Mouse (Mus musculus): ENCODE data around the gene Gnb1l.
"Not testable (repeated sequence)": the region's sequence is repeated elsewhere in the genome, so short reads cannot be mapped to it uniquely, and the experiment has no call there.

Gene Gnb1l

DNA sequence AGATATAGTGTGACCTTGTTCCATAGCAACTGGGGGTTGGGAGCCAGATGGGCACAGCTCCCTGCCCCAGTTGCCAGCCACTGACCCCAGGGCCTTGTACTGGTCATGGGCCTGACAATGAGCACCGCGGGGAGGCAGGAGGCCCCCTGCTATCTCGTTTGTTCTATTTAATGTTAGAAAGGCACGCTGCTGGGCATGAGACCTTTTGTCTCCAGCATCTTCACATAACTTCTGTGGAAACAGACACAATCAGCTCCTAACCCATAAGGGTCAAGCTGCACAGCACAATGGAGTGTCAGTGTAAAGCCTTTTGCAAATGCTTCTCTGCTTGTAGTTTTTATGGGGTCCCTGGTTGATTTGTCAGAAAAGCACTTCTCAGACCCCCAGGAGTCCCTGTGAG lies 14.1 kb upstream of the Gnb1l start:
- no peak for DNase-seq

- no peak for DNase-seq
Measured at GRCm38 (mm10) chr16:18484794-18485435, 13.6 kb upstream of the Gnb1l start.

DNA sequence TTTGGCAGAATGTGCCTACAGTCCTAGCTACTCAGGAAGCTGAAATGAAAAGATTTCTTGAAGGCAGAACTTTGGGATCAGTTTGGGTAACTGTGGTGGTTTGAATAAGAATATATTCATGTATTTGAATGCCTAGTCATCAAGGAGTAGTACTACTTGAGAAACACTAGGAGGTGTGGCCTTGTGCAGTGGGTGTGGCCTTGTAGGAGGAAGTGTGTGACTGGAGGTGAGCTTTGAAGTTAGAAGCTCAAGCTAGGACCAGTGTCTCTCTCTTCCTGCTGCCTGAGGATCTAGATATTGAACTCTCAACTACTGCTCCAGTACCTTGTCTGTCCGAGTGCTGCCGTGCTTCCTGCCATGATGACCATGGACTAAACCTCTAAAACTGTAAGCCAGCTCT lies 12.4 kb upstream of the Gnb1l start:
- DNase-seq, result no peak

- DNase-seq, result no peak
Measured at GRCm38 (mm10) chr16:18490281-18490680, 8.2 kb upstream of the Gnb1l start.

DNA sequence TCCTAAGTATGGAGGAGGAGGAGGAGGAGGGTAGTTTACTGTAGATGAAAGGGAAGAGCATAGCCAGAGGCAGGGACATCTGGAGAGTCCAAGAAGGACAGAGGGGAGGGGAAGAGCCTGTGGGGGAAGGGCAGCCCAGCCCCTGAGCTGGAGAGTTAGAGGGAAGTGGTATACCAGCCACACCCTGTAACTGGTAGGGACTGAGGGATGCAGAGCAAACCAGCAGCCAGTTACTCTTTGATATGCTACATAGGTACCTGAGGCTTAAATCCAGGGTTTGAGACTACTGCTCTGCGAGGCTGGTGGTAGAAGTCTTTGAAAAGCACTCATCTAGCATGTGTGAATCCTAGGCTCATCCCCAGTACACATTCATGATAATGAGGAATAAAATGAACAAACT lies 7.6 kb upstream of the Gnb1l start:
- no peak for DNase-seq

GRCm38 (mm10) chr16:18497865-18498515 lies 523 bp upstream of the Gnb1l start:
- DNase-seq, result no peak

- no peak for DNase-seq
Measured at GRCm38 (mm10) chr16:18498996-18499395, 483 bp downstream of the Gnb1l start.

GRCm38 (mm10) chr16:18501531-18501930 lies 3.0 kb downstream of the Gnb1l start:
- DNase-seq, result no peak

DNA sequence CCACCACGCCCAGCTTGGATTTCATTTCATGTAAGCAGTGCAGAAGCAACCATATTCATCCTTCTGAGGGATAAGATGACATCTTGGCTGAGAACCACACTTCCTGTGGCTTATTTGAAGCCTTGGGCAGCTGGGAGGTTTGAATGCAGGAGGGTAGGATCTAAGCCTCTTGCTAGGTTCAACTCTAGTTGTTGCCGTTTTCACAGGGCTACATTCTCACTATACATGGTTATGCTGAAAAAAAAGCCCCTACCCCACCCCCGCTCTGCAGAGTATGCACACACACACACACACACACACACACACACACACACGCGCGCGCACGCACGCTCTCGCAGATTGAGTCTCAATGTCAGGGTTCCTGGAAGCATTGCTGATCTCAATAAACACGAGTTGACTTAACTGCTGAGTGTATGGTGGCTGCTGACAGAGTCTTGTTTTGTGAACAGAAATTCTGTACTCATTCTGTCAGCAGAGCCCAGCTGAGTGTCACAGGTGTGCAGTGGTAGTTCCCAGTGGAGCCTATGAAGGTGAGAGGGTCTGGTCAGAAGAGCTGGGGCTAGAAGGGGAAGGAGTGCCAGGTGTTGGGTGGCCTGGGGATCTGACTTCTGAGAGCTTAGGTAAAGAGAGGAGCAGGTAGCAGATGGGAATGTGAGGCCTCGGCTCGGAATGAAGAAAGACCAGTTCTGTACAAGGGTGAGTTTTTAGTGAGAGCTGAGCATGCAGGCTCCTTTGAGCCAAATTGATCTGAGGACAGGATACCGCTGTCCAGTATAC lies 5.2 kb downstream of the Gnb1l start:
- no peak for DNase-seq

DNA sequence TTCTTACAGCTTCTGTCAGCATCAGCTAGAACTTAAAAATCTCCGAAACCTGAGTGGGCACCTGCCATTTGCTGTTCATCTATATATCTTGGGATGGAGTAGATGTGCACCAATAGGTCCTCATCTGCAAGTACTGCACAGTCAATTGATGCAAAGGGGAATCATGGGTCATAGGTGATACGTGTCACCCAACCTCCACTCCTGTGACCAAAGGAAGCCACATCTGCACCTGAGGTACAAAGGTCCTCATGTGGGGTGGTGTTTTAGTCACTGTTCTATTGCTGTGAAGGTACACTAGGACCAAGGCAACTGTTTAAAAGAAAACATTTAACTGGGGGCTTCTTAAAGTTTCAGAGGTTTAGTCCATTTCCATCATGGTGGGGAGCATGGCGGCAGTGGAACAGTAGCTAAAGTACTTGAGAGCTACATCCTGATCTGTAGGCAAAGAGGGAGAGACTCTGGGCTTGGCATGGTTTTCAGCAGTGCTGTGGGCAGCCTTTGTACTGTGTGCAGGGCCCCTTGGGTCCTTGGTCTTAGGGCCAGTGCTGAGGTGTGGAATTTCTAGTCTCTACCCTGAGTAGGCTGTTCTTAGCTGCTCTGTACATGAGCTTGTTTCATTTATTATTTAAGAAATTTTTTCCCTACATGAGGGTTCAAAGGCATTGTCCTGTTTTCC lies 8.1 kb downstream of the Gnb1l start:
- no peak for DNase-seq

DNA sequence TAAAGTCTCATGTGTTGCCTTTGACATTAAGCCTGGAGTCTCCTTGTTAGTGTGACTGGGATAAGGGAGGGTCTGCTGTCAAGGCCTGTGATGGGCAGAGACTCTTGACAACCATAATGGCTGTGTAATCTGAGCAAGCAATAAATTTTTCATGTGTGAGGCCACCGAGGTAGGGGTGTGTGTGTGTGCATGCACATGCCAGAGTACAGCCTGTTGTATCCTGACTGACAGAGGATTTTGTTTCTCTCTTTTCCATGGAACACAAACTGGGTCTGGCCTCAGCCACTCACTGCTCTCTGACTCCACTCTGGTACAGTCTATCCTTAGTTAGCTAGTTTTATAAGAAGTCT lies 8.7 kb downstream of the Gnb1l start:
- no peak for DNase-seq

GRCm38 (mm10) chr16:18511741-18512140 lies 13.2 kb downstream of the Gnb1l start:
- DNase-seq, result no peak

DNA sequence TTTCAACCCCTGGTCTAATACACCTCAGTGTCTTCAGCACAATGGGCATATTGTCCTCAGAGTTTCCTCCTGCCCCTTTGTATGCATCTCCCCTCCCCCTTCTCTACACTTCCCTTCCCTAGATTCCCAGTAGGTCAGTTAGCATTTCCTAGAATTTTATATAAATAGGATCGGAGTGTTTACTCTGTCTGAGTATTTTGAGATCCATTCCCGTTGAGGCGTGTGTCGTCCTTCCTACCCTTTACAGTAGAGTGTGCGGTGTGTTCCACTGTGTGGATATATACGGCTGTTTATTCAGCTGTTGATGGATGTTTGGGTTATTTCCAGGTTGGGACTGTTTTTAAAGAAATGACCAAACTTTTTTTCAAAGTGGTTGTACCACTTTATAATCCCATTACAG lies 15.0 kb downstream of the Gnb1l start:
- no peak for DNase-seq

GRCm38 (mm10) chr16:18518091-18518490 lies 19.6 kb downstream of the Gnb1l start:
- DNase-seq, result no peak

GRCm38 (mm10) chr16:18523563-18524245 lies 25.2 kb downstream of the Gnb1l start:
- DNase-seq, result no peak

- DNase-seq, result no peak
Measured at GRCm38 (mm10) chr16:18528656-18529055, 30.1 kb downstream of the Gnb1l start.

DNA sequence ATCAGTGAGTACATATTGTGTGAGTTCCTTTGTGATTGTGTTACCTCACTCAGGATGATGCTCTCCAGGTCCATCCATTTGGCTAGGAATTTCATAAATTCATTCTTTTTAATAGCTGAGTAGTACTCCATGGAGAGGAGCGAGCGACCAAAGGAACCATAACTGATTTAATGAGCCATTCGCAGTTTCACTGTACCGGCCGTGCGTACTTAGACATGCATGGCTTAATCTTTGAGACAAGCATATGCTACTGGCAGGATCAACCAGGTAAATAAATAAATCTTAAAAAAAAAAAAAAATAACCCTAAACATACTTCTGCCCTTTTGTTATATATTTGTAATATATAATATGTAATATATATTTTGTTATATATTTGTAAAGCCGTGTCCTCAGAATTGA lies 34.5 kb downstream of the Gnb1l start:
- DNase-seq, result not testable (repeated sequence)

DNA sequence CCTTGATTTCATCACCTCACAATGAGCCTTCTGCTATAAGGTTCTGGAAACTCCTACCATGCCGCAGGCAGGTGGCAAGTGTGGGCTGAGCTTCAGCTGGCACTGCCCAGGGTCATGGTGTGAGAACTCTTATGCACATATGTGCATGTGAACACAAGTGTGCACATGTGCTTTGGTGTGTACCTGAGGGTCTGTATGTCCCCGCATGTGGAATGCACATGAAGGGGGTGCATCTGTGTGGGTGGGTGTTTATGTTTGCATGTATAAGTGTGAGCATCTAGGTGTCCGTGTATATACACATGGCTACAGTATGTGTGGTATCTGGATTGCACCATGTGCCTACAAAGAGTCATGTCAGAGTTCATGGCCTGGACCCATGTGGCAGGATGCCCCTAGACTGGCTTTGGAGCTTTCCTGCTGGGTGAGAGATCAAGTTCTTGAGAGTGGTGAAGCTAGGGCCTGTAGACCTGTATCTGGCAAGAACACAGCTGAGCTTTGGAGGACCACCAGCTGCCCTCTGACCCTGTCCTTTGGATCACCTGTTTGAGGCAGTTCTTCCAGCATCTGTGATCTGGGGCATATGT lies 39.0 kb downstream of the Gnb1l start:
- DNase-seq, result no peak

DNA sequence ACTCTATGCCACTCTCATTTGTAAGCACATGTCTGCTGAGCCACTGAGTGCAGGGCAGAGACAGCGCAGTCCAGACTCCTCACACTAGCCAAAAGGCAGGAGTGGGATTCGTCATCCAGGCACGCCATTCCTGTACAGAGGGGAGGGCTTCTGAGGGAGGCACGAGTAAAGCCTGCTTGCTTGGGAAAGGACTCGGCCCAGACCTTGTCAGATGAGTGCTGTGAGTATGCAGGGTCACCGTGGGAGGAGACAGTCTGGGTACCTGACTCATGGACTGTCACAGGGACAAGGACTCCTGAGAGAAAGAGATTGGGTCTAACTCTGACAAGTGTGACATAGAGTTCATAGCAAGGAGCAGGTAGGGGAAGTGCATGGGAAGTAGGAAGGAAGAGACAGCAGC lies 40.8 kb downstream of the Gnb1l start:
- no peak for DNase-seq

DNA sequence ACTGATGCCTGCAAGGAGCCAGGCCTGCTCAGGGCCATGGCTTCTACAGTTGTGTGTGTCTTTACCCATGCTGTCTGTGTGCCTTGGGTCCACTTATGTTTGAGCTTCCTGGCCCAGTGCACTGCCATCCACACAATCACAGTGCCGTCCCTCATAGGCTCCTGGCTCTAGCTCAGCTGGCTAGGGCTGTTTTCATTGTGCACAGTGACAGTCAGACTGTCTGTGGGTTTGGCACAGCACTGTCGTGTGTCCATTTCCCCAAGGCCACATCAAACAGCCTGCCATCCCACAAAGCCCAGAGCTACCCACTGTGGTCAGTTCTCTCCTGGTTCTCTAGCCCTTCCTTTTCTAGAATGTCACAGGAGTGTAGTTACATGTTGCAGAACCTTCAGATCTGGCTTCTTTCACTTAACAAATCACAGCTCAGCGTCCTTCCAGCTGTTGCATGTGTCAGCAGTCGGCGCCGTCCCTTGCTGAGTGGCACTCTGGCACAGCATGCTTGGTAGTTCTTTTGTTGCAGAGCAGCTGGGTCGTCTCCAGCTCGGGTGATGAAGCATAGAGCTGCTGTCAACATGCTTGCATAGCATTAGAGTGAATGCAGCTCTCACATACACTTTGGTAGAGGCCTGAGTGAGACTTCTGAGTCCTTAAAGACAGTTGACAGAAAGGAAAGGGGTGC lies 44.8 kb downstream of the Gnb1l start:
- DNase-seq, result no peak

DNA sequence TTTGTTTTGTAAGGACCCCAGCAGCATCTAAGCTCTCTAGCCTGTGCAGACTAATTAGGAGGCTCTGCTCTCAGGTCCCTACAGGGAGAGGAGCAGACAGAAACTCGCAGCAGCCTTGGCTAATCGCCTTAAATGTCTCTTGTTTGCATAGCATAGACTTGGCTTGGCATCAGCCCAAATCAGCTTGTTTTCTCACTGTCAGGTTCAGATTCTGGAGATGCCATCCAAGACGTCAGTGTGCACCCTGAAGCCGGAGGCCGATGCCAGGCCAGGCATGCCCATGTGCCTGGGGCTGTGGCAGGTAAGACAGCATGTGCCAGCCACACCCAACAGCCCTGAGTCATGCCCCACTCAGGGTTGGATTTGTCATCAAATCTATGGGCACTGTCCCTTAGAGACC lies 49.4 kb downstream of the Gnb1l start:
- DNase-seq, result no peak

GRCm38 (mm10) chr16:18551604-18552003 lies 53.1 kb downstream of the Gnb1l start:
- no peak for DNase-seq

Measured in cerebellum, adult 9-11 months (tissue).